Mouse (Mus musculus): ENCODE results near the gene 2010111I01Rik.

DNA sequence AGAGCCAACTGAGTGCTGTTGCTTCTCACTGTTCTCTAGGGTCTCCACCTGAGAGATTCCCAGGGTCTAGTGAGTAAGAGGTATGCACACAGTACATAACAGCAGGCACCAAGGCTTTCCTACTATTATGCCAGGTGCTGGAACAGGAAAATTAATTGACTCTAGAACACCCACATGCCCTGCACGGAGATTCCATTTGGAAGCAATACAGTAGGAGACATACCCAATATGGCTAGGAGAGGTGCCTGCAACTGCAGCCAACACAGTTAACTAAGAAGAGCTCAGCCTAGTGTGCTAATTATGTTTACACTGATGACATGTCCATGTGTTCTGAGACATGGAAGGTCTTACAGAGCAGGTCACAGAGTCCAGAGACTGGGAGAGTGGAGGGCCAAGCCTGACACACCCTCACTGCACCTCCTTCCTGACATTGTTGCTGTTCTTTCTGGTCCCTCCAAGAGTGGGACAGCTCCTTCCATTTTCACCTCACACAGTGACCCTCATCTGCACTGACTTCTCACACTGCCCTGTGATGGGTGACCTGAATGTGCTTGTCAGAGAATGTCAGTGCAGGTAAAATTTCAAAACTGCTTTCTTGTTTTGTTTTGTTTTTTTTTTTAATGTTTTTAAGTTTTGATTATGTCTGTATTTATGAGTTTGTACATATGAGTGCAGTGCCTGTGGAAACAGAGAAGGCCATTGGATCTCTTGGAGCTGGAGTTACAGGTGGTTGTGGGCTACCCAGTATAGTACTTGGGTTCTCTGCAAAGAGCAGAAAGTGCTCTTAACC, 297.7 kb downstream of the 2010111I01Rik start:
- TF ChIP-seq ELF1 (IDR thresholded peaks at IDR 0.05; ENCODE audit: low read depth, low read length) (no peak), SMC3 (IDR thresholded peaks at IDR 0.05; ENCODE audit: low read depth, low read length) (no peak), CTCF (conservative IDR thresholded peaks at IDR 0.05 in 1 of 2, IDR thresholded peaks at IDR 0.05 in 1 of 2; ENCODE audit: low read depth in 2 of 2, low read length in 2 of 2) (no peak), POLR2A (IDR thresholded peaks at IDR 0.05; ENCODE audit: low read depth, low read length) (no peak), MAFK (IDR thresholded peaks at IDR 0.05; ENCODE audit: insufficient replicate concordance, low read length) (no peak), EP300 (IDR thresholded peaks at IDR 0.05; ENCODE audit: low read length) (no peak), SIN3A (IDR thresholded peaks at IDR 0.05; ENCODE audit: low read length) (no peak), HCFC1 (IDR thresholded peaks at IDR 0.05; ENCODE audit: low read depth, low read length) (no peak), CHD2 (IDR thresholded peaks at IDR 0.05; ENCODE audit: low read length) (no peak), ZMIZ1 (IDR thresholded peaks at IDR 0.05; ENCODE audit: low read depth, low read length) (no peak), MEF2A (IDR thresholded peaks at IDR 0.05; ENCODE audit: borderline replicate concordance, low read depth, low read length) (no peak)

All from CH12.LX (cell line).